Mouse (Mus musculus): ENCODE measurements around the gene Nrxn1.

The Nrxn1 gene

GRCm38 (mm10) chr17:90079003-90079402 lies 1013.9 kb downstream of the Nrxn1 start:
- DNase-seq (ENCODE audit: low spot score) = no peak

- DNase-seq (ENCODE audit: low spot score) = no peak
Measured at GRCm38 (mm10) chr17:90078488-90078887, 1014.4 kb downstream of the Nrxn1 start.

GRCm38 (mm10) chr17:90062866-90063265 lies 1030.0 kb downstream of the Nrxn1 start:
- no peak for DNase-seq (ENCODE audit: low spot score)

- DNase-seq (ENCODE audit: low spot score) = no peak
Measured at GRCm38 (mm10) chr17:90060872-90061271, 1032.0 kb downstream of the Nrxn1 start.

GRCm38 (mm10) chr17:90060168-90060567 lies 1032.7 kb downstream of the Nrxn1 start:
- no peak for DNase-seq (ENCODE audit: low spot score)

GRCm38 (mm10) chr17:90059320-90060111 lies 1033.4 kb downstream of the Nrxn1 start:
- no peak for DNase-seq (ENCODE audit: low spot score)

- no peak for DNase-seq (ENCODE audit: low spot score)
Measured at GRCm38 (mm10) chr17:90054312-90054711, 1038.6 kb downstream of the Nrxn1 start.

GRCm38 (mm10) chr17:90039316-90039715 lies 1053.6 kb downstream of the Nrxn1 start:
- DNase-seq (ENCODE audit: low spot score) = no peak

- no peak for DNase-seq (ENCODE audit: low spot score)
Measured at GRCm38 (mm10) chr17:90032416-90032815, 1060.5 kb downstream of the Nrxn1 start.

- no peak for DNase-seq (ENCODE audit: low spot score)
Measured at GRCm38 (mm10) chr17:90016636-90017035, 1076.2 kb downstream of the Nrxn1 start.

- DNase-seq (ENCODE audit: low spot score) = no peak
Measured at GRCm38 (mm10) chr17:90011761-90012160, 1081.1 kb downstream of the Nrxn1 start.

- DNase-seq (ENCODE audit: low spot score) = no peak
Measured at GRCm38 (mm10) chr17:90007438-90008109, 1085.3 kb downstream of the Nrxn1 start.

- no peak for DNase-seq (ENCODE audit: low spot score)
Measured at GRCm38 (mm10) chr17:89990651-89991050, 1102.2 kb downstream of the Nrxn1 start.
